Mouse (Mus musculus) megakaryocyte, embryonic 14.5 days (primary cell): ENCODE results near the gene Nhlrc4.

Experiments
- FLI1 ChIP-seq: IDR thresholded peaks from 2 replicates; pipeline ENCODE4 v1.6.1; 2012; ENCODE audit warnings: low read length, inconsistent platforms, mixed read lengths
- GATA1 ChIP-seq: IDR thresholded peaks from 3 replicates; pipeline ENCODE4 v1.6.1; 2012; ENCODE audit warnings: mixed read lengths, low read length, inconsistent platforms, borderline replicate concordance

GRCm38 (mm10) chr17:25970954-25971707 lies 26.4 kb upstream of the Nhlrc4 start:
- TF ChIP-seq GATA1 (no peak), FLI1 (no peak)
